Mouse (Mus musculus): ENCODE data around the gene Med25. TPM values are rescaled to one million over a fixed set of nuclear protein-coding genes. Genes with fewer than 3 reads are reported as not detected.

Med25 gene
- 100 to 1,000 TPM in 1 of 2 experiments, 10 to 100 TPM in 1; 96.8 to 101 TPM for total RNA-seq (2021)
- long read RNA-seq, transcript Med25-210 (18 exons, 3,693 nt), result minor isoform, 7 of 217 reads
- long read RNA-seq, transcript Med25-201 (18 exons, 2,619 nt), result major isoform, 87 of 217 reads
- long read RNA-seq, transcript Med25-205 (16 exons, 2,287 nt), result minor isoform, 5 of 217 reads
- long read RNA-seq, partial matches to known transcripts, result 21 of 217 reads
- long read RNA-seq, other reads (novel, unspliced or antisense), result 96 of 217 reads

GRCm38 (mm10) chr7:44892276-44892921 is at the start of gene Med25:
TSS of gene Med25 (minus strand) at chr7:44892712.
- peak; percentile 93 to 99 for DNase-seq (ENCODE audit: low spot score in 2 of 2)

GRCm38 (mm10) chr7:44938680-44939079 is 46.2 kb upstream of the Med25 start:
- DNase-seq (ENCODE audit: low spot score in 2 of 2), result no peak

DNA sequence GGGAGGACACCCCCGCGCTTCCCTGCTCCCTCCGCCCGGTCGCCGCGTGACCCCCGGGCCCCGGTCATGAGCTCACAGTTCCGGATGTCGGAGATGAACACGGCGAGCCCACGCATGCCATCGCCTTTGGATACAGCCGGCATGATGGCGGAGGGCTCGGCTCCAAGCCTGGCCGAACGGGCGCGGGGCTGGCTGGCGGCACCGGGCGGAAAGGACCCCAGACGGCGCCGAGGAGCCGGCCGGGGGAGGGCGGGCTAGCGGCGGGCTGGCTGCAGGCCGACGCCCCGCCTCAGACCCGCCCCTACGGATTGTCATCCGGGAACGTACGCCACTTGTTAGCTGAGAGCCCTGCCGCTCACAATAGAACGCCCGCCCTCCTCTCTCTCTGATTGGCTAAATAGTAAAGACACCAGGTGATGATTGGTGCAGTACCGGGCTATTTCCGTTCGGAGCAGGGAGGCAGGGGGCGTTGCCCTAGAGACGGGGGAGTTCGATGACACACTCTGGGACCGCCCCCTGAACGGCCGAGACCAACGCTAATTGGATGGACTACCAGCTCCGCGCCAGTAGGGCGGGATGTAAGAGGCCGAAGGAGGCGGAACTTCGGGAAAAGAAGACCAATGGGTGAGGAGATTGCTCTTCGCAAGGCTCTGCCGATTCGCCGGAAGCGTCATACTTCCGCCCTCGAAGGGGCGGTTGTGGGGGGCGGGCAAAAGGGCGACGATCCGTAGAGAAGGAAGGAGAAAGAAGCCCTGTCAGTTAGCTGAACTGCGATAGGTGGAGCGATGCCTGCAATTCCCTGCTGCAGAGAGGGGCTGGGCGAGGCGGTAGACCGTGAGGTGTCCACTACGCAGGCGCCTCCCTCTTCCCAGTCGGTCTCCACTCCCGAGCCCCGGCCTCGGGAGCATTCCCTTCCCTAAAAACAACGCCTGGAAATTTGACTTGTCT is 37.0 kb upstream of the Med25 start, which contains the start of gene Ap2a1:
TSS of gene Ap2a1 (minus strand) at position 293 of the 948 bp plus-strand sequence.
- DNase-seq (ENCODE audit: low spot score in 2 of 2), result peak; percentile 100

- no peak for DNase-seq (ENCODE audit: low spot score in 2 of 2)
Observed at GRCm38 (mm10) chr7:44928570-44928969, 36.1 kb upstream of the Med25 start.

DNA sequence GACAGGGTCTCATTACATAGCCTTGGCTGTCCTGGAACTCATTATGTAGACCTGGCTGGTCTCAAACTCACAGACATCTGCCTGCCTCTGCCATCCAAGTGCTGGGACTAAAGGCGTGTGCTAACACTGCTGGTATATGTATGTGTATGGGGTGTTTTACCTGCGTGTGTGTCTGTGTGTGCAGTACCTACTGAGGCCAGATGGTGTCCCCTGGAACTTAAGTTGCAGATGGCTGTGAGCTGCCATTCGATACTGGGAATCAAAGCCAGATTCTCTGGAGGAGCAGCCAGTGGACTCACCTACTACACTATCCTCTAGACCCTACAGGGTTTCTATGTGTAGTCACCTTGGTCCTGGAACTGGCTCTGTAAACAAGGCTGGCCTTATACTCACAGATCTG is 33.0 kb upstream of the Med25 start:
- no peak for DNase-seq (ENCODE audit: low spot score in 2 of 2)

DNA sequence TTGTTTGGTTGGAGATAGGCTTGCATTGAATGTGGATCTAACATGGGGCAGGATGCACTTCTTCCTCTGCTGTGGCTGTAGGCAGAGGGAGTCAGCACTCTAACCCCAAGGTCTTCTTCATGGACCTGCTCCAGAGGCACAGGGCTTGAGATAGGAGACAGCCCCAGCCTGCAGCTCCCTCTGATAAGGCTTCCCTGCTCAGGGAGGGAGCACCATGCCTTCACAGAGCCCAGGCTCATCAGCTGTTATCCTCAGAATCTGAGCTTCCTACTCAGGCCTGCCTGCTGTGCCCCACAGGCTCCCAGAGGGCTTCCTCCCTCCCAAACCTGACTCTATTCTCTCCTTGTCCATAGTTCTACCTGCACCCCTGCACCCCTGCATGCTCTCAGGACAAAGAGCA is 30.0 kb upstream of the Med25 start:
- DNase-seq (ENCODE audit: low spot score in 2 of 2), result no peak

DNA sequence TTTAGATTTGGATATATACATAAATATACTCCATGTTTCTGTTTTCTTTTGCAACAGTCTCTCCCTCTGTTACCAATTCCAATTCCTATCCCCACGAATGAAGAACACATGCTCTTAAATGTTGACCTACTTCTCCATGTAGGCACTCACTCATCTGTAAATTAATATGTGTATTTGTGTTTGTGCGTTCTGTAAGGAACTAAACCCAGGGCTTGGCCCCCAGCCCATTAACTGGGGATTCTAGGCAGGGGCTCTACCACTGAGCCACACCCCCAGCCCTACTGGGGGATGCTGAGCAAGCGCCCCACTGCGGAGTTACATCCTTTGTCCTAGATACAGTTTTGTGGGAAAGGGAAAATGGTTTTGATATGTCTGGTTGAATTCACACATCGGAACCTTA is 26.6 kb upstream of the Med25 start:
- no peak for DNase-seq (ENCODE audit: low spot score in 2 of 2)

DNA sequence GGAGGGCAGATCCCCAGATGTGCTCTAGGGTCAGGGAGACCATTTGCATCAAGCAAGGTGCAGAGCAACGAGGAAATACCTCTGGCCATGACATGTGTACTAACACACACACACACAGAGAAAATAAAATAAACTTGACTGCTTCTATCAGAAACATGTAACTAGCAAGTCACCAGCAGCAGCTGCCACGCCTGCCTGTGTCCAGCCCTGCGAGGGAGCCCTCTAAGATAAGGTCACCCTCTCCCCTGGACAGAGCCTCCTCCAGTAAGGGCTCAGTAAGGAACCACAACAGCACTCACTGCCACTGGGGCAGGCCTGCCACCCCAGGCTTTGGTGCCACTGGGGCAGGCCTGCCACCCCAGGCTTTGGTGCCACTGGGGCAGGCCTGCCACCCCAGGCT is 25.7 kb upstream of the Med25 start:
- DNase-seq (ENCODE audit: low spot score in 2 of 2), result no peak

GRCm38 (mm10) chr7:44916881-44917280 is 24.4 kb upstream of the Med25 start:
- DNase-seq (ENCODE audit: low spot score in 2 of 2), result no peak

GRCm38 (mm10) chr7:44916191-44916590 is 23.7 kb upstream of the Med25 start:
- DNase-seq (ENCODE audit: low spot score in 2 of 2), result no peak

- DNase-seq (ENCODE audit: low spot score in 2 of 2), result no peak
Observed at GRCm38 (mm10) chr7:44915314-44915713, 22.8 kb upstream of the Med25 start.

- no peak for DNase-seq (ENCODE audit: low spot score in 2 of 2)
Observed at GRCm38 (mm10) chr7:44914396-44914795, 21.9 kb upstream of the Med25 start.

- no peak for DNase-seq (ENCODE audit: low spot score in 2 of 2)
Observed at GRCm38 (mm10) chr7:44908706-44909476, 16.4 kb upstream of the Med25 start.

DNA sequence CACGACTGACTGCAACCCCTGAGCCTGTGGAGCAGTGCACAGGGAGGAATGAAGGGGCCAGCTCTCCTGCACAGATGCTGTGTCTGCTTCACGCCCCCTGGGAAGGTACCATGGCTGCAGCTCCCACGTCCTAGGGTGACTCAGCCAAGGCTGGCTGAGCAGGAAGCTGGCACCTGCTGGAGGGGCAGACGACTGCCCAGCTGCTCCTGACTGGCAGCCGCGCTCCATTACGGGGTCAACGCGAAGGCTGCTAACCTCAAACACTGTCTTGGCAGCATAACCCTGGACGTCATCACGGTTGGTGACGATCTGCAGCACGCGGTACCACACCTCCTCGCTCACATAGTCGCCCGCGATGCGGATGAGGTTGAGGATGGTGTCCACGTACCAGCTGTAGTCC is 12.9 kb upstream of the Med25 start:
- no peak for DNase-seq (ENCODE audit: low spot score in 2 of 2)

GRCm38 (mm10) chr7:44901230-44901722 is 8.8 kb upstream of the Med25 start:
- no peak for DNase-seq (ENCODE audit: low spot score in 2 of 2)

DNA sequence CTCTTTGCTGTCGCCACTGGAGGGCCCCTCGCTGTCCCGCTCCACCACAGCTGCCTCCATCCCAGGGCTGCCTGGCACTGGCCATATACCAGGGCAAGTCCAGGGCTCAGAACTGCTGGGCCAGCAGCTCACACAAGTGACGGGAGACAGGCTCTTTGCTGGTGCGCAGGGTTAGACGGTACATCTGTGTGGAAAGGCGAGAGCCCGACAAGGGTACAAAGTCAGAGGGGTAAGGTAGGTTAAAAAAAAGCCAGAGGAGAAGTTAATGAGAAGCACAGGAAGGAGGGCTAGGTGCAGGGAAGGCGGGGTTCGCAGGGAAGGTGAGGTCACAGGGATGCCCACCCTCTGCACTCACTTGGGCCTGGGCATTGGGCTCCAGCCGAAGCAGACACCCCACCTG is 8.1 kb upstream of the Med25 start:
- DNase-seq (ENCODE audit: low spot score in 2 of 2), result no peak

- no peak for DNase-seq (ENCODE audit: low spot score in 2 of 2)
Observed at GRCm38 (mm10) chr7:44898607-44899006, 6.1 kb upstream of the Med25 start.

DNA sequence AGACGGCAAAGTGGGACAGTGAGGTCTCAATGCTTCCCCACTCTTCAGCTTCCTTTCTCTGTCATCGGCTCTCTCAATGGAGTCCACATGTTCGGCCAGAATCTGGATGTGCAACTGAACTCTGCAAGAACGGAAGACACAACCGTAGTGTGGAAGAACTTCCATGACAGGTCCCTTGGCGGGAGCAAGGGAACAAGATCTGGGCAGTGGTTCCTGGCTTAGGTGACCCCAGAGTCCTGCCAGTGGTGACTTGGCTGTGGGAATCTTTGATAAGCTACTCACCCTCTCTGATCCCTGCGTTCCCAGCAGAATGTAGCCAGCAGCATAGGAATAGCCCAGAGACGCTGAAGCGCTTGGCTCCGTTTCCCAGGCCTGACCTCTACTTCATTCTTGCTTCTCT is 4.0 kb upstream of the Med25 start:
- no peak for DNase-seq (ENCODE audit: low spot score in 2 of 2)

DNA sequence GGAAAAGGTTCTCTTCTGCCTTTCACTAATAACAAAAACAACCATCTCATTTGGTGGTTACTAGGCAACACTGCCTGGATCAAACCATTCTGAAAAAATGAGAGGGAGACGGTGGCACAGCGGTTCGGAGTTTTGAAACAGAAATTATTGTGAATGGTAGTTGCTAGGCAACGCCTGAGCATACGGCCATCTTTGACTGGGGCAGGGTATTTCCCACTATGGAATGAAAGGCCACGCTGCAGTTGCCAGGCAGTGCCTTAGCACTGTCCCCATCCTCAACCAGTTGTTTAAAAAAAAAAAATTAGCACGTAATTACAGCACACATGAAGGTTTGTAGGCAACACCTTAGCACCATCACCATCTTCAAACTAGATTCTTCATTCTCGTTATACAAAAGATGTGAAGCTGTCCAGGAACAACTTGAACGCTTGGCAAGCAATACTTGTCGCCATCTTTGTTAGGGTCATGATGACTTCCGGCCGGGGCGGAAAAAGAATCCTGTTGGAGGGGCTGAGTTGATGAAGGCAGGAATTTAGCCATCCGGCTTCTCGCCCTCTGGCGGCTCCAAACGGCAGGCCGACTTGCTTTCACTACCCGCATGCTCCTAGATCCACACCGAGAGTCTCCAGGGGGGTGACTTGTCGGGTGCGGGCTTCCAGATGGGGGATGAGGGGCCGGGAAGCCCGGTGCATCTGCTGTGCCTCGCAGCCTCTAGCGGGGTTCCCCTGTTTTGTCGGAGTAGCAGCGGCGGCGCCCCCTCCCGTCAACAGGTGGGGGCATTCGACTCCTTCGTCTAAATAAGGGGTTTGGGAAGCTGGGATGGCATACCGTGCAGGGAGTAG is 3.3 kb upstream of the Med25 start, which contains the start of gene Fuz:
TSS of gene Fuz (plus strand) at position 487 of the 842 bp plus-strand sequence.
- peak; percentile 91 to 96 for DNase-seq (ENCODE audit: low spot score in 2 of 2)

- no peak for DNase-seq (ENCODE audit: low spot score in 2 of 2)
Observed at GRCm38 (mm10) chr7:44895206-44895592, 2.7 kb upstream of the Med25 start.
